Mouse (Mus musculus): ENCODE results near the gene Odaph. TPM values are rescaled to one million over a fixed set of nuclear protein-coding genes. Genes with fewer than 3 reads are reported as not detected.

The Odaph gene
- polyA plus RNA-seq, 1 experiment from 2014 or later: not detected

- Histone ChIP-seq H3K27ac (replicated peaks) (no peak overlapping the region), H3K27me3 (replicated peaks; ENCODE audit: low read depth, poor library complexity, severe bottlenecking) (no peaks in the 10 kb centered on the region), H3K36me3 (replicated peaks) (peaks cover 4% of the 10 kb centered on the region; the same call in 1 of the 2 replicates), H3K9me3 (no peaks in the 10 kb centered on the region), H3K4me1 (no peaks in the 10 kb centered on the region), H3K4me3 (no peak overlapping the region)
- DNase-seq (ENCODE audit: low spot score): no peak
- WGBS: 92% methylated on average over 3 of the region's 3 CpGs
Observed at GRCm38 (mm10) chr5:91972046-91972445, 15.2 kb upstream of the Odaph start.

- Histone ChIP-seq H3K9me3 (no peaks in the 10 kb centered on the region), H3K27ac (replicated peaks) (no peak overlapping the region), H3K4me3 (no peak overlapping the region), H3K36me3 (replicated peaks) (peaks cover 4% of the 10 kb centered on the region; the same call in 1 of the 2 replicates), H3K27me3 (replicated peaks; ENCODE audit: low read depth, poor library complexity, severe bottlenecking) (no peaks in the 10 kb centered on the region), H3K4me1 (no peaks in the 10 kb centered on the region)
- WGBS: 92% methylated on average over 7 of the region's 7 CpGs
- no peak for DNase-seq (ENCODE audit: low spot score)
Observed at GRCm38 (mm10) chr5:91974002-91974401, 13.3 kb upstream of the Odaph start.

GRCm38 (mm10) chr5:91975758-91976157 lies 11.5 kb upstream of the Odaph start:
- Histone ChIP-seq H3K36me3 (replicated peaks) (no peaks in the 10 kb centered on the region), H3K27ac (replicated peaks) (no peak overlapping the region), H3K4me3 (no peak overlapping the region), H3K4me1 (no peaks in the 10 kb centered on the region), H3K27me3 (replicated peaks; ENCODE audit: low read depth, poor library complexity, severe bottlenecking) (no peaks in the 10 kb centered on the region), H3K9me3 (no peaks in the 10 kb centered on the region)
- WGBS: 93% methylated on average over 9 of the region's 9 CpGs
- no peak for DNase-seq (ENCODE audit: low spot score)

GRCm38 (mm10) chr5:91976566-91977396 lies 10.5 kb upstream of the Odaph start:
- WGBS: 73% methylated on average over 10 of the region's 10 CpGs

GRCm38 (mm10) chr5:91977397-91977770 lies 9.9 kb upstream of the Odaph start:
- H3K9me3 ChIP-seq: no peaks in the 10 kb centered on the region
- H3K27ac ChIP-seq (replicated peaks): no peak overlapping the region
- DNase-seq (ENCODE audit: low spot score): no peak
- H3K4me1 ChIP-seq: no peaks in the 10 kb centered on the region
- 81% methylated on average over 2 of the region's 2 CpGs for WGBS
- H3K27me3 ChIP-seq (replicated peaks; ENCODE audit: low read depth, poor library complexity, severe bottlenecking): no peaks in the 10 kb centered on the region
- H3K36me3 ChIP-seq (replicated peaks): no peaks in the 10 kb centered on the region
- no peak overlapping the region for H3K4me3 ChIP-seq

More at GRCm38 (mm10) chr5:91976566-91977396, 10.5 kb upstream of the Odaph start:
- Histone ChIP-seq H3K27me3 (replicated peaks; ENCODE audit: low read depth, poor library complexity, severe bottlenecking) (no peaks in the 10 kb centered on the region), H3K4me1 (no peaks in the 10 kb centered on the region), H3K27ac (replicated peaks) (no peak overlapping the region), H3K9me3 (no peaks in the 10 kb centered on the region), H3K36me3 (replicated peaks) (no peaks in the 10 kb centered on the region), H3K4me3 (no peak overlapping the region)
- DNase-seq (ENCODE audit: low spot score): no peak

- Histone ChIP-seq H3K27me3 (replicated peaks; ENCODE audit: low read depth, poor library complexity, severe bottlenecking) (no peaks in the 10 kb centered on the region), H3K4me3 (no peak overlapping the region), H3K4me1 (no peaks in the 10 kb centered on the region), H3K9me3 (no peaks in the 10 kb centered on the region), H3K36me3 (replicated peaks) (no peaks in the 10 kb centered on the region), H3K27ac (replicated peaks) (no peak overlapping the region)
- WGBS: 90% methylated on average over 11 of the region's 11 CpGs
- DNase-seq (ENCODE audit: low spot score): no peak
Observed at GRCm38 (mm10) chr5:91981176-91981840, 6.0 kb upstream of the Odaph start.

- no peaks in the 10 kb centered on the region for H3K9me3 ChIP-seq
- H3K27me3 ChIP-seq (replicated peaks; ENCODE audit: low read depth, poor library complexity, severe bottlenecking): no peaks in the 10 kb centered on the region
- WGBS: 71% methylated on average over 2 of the region's 2 CpGs
- H3K4me1 ChIP-seq: no peaks in the 10 kb centered on the region
- DNase-seq (ENCODE audit: low spot score): no peak
- H3K4me3 ChIP-seq: no peak overlapping the region
- H3K27ac ChIP-seq (replicated peaks): no peak overlapping the region
- H3K36me3 ChIP-seq (replicated peaks): no peaks in the 10 kb centered on the region
Observed at GRCm38 (mm10) chr5:91983490-91983889, 3.8 kb upstream of the Odaph start.

- WGBS: 55% methylated on average over 2 of the region's 2 CpGs
- H3K4me1 ChIP-seq: no peaks in the 10 kb centered on the region
- no peaks in the 10 kb centered on the region for H3K36me3 ChIP-seq (replicated peaks)
- H3K9me3 ChIP-seq: no peaks in the 10 kb centered on the region
- H3K4me3 ChIP-seq: no peak overlapping the region
- H3K27ac ChIP-seq (replicated peaks): no peak overlapping the region
- no peaks in the 10 kb centered on the region for H3K27me3 ChIP-seq (replicated peaks; ENCODE audit: low read depth, poor library complexity, severe bottlenecking)
- DNase-seq (ENCODE audit: low spot score): no peak
Observed at GRCm38 (mm10) chr5:91985721-91986120, 1.6 kb upstream of the Odaph start.

- Histone ChIP-seq H3K27ac (replicated peaks) (no peak overlapping the region), H3K9me3 (no peaks in the 10 kb centered on the region), H3K27me3 (replicated peaks; ENCODE audit: low read depth, poor library complexity, severe bottlenecking) (no peaks in the 10 kb centered on the region), H3K4me1 (no peaks in the 10 kb centered on the region), H3K4me3 (no peak overlapping the region), H3K36me3 (replicated peaks) (no peaks in the 10 kb centered on the region)
- no peak for DNase-seq (ENCODE audit: low spot score)
- WGBS: 93% methylated on average over 2 of the region's 2 CpGs
Observed at GRCm38 (mm10) chr5:91987799-91988198, 524 bp downstream of the Odaph start.

- 89% methylated on average over 9 of the region's 9 CpGs for WGBS
- Histone ChIP-seq H3K4me3 (no peak overlapping the region), H3K36me3 (replicated peaks) (no peaks in the 10 kb centered on the region), H3K9me3 (no peaks in the 10 kb centered on the region), H3K27me3 (replicated peaks; ENCODE audit: low read depth, poor library complexity, severe bottlenecking) (no peaks in the 10 kb centered on the region), H3K27ac (replicated peaks) (no peak overlapping the region), H3K4me1 (no peaks in the 10 kb centered on the region)
- no peak for DNase-seq (ENCODE audit: low spot score)
Observed at GRCm38 (mm10) chr5:91989261-91989660, 2.0 kb downstream of the Odaph start.

GRCm38 (mm10) chr5:91991191-91991937 lies 4.1 kb downstream of the Odaph start:
- H3K27ac ChIP-seq (replicated peaks): no peak overlapping the region
- no peaks in the 10 kb centered on the region for H3K27me3 ChIP-seq (replicated peaks; ENCODE audit: low read depth, poor library complexity, severe bottlenecking)
- no peak overlapping the region for H3K4me3 ChIP-seq
- no peaks in the 10 kb centered on the region for H3K9me3 ChIP-seq
- DNase-seq (ENCODE audit: low spot score): no peak
- H3K36me3 ChIP-seq (replicated peaks): no peaks in the 10 kb centered on the region
- no peaks in the 10 kb centered on the region for H3K4me1 ChIP-seq
- WGBS: 82% methylated on average over 6 of the region's 6 CpGs

GRCm38 (mm10) chr5:91993061-91993460 lies 5.8 kb downstream of the Odaph start:
- Histone ChIP-seq H3K27me3 (replicated peaks; ENCODE audit: low read depth, poor library complexity, severe bottlenecking) (no peaks in the 10 kb centered on the region), H3K27ac (replicated peaks) (no peak overlapping the region), H3K4me3 (no peak overlapping the region), H3K36me3 (replicated peaks) (no peaks in the 10 kb centered on the region), H3K4me1 (no peaks in the 10 kb centered on the region), H3K9me3 (no peaks in the 10 kb centered on the region)
- no peak for DNase-seq (ENCODE audit: low spot score)
- 92% methylated on average over 2 of the region's 2 CpGs for WGBS

Measured in embryonic facial prominence, embryonic 10.5 days (tissue).